Mouse (Mus musculus) cerebral cortex, adult 2 months (tissue): ENCODE measurements around the gene Adamts3.

Source experiments
- WGBS: fragments of 180-500 bp; shearing (Covaris S2); methylation state at CpG from one replicate; pipeline ENCODE4 v1.1.7; 2018; 5-methylcytosine and 5-hydroxymethylcytosine counted together

Adamts3 gene

GRCm38 (mm10) chr5:89883051-89883907, at the start of gene Adamts3:
TSS of gene Adamts3 (minus strand) at chr5:89883334.
- WGBS = 2% methylated on average over 76 of the region's 78 CpGs

DNA sequence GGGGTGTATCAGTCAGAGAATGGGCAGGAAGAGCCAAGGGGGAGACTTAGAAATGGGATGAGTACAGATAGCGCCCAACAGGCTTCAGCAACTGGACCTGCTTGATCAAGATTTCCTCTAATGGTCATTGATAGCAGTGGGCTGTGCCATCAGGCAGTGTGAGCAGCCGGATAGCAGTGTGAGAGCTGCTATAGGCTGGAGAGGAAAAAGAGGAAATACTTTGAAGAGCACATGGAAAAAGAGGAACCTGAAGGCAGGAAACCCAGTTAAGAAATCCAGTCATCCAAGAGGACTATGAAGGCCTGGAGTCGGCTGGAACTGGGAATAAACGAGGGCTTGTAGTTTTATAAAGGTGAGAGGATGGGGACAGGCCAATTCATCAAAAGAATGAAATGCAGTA, 48.4 kb upstream of the Adamts3 start:
- WGBS = 81% methylated on average over 4 of the region's 4 CpGs

DNA sequence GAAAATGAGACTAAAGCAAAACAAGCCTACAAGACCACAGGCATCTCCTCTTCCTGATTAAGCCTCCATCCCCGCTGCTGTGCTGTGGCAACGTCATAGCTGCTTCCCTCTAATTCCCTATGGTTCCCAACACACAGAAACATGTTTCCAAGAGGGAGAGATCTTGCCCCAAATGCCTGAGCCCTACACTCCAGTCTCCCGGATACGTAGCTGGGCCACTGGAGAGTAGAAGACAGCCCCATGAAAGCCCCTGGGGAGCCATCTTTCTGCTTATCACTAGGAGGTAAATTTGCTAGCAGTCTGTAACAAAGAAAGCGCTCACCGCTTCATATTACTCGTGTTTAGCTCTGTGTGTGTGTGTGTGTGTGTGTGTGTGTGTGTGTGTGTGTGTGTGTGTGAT, 28.8 kb upstream of the Adamts3 start:
- 69% methylated on average over 7 of the region's 7 CpGs for WGBS

DNA sequence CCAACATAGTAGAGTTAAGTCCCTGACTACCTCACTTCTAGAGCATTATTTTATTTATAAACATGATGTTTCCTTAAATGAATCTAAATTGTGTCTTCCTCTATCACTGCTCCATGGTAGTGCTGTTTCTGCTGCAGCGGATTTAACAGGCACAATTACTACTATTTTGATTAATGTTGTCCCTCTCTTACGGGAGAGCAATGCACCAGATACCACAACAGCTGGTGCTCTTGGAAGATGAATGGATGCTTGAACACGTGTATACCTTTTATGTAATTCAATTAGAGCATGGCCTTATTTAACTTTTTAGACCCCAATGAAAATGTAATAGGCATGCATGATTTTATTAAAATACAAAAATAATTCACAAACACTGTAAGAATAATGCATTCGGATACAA, 28.4 kb upstream of the Adamts3 start:
- WGBS = 85% methylated on average over 4 of the region's 4 CpGs

DNA sequence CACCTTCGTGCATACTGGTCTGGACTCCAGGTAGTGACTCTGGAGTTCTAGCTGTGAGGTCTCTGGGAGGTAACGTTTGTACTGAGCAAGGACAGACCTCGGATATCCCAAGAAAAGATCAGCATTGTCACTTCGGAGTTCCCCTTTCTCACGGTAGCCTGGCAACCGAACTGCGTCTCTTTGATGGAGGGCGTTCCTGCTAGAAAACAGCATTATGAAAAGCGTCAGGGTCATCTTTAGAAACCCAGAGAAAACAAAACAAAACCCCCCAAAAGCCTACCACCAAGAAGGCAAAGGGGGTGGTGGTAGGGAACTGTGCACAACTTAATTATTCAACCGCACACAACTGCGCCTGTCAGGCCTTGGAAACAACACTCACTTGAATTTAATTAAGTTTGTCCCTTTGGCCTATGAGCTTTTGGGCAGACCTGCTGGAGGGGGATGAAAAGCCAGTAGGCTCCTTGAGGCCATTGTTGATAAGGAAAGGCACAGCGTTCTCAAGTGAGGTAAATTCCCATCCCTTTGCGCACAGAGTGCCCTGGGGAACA, 23.8 kb upstream of the Adamts3 start:
- 53% methylated on average over 13 of the region's 13 CpGs for WGBS

DNA sequence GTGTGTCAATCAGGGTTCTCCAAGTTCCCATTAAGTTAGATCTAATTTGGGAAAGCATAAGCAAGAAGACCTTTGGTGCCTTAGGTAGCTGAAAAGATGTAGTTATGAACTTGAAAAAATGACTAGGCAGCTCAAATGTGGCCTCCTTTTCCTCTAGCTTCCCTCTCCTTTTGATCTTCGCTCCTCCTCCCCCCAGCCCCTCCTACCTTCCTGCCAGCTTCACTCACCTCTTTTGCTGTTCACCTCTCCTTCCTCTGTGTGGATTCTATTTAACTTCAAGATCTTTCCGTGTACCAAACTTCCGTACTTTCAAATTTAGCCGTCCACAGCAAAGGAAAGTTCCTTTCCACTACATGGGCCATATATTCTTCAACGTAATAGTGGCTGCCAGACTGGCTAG, 17.9 kb upstream of the Adamts3 start:
- WGBS = 92% methylated on average over 5 of the region's 5 CpGs

DNA sequence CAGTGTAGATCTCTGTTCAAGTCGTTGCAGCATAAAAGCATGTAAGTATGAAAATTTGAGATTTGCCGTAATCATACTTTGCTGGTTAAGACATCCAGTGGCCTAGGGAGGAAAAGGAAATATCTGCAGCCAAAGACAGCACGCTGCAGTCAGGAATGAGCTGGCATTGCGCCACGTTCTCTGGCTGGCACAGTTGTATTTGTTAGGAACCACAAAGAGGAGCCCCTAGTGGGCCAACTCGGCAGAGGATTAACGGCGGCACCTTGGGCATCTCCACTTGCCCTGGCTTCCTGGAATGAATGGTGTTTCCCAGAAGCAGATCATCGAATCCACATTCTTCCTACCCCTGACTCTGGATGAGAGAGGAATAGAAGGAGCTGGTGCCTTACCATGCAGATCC, 14.4 kb upstream of the Adamts3 start:
- WGBS = 35% methylated on average over 9 of the region's 9 CpGs

GRCm38 (mm10) chr5:89895520-89895919, 12.4 kb upstream of the Adamts3 start:
- WGBS = 81% methylated on average over 7 of the region's 7 CpGs

DNA sequence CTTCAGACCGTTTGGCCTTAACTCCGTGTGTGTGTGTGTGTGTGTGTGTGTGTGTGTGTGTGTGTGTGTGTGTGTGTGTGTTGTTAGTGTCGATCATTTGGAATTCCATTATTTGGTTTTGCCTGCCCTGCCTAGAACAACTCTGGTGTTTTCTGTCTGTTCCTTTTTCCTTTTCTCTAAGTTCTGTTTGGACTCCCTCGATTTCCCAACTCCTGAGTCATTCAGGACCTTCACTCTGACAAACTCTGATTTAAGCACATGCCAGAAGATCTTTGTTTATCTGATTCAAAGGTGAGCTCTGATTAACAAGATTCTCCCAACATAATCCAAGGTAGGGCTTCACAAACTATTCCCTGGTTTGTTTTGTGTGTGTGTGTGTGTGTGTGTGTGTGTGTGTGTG, 1.9 kb upstream of the Adamts3 start:
- WGBS = 55% methylated on average over 4 of the region's 4 CpGs

DNA sequence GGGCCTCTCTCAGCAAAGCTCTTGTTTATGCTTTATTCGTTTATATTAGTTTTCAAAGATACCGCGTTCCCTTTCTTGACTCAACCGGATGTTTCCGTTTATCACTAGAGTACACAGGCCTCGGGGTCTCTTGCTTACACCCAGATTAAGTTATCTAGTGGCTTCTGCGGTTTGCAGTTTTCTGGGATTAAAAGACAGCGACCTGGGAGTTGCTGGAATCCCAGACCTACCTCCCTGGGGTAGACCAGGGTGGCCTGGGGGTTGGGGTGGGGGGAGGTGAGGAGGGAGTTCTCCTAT, 722 bp upstream of the Adamts3 start:
- 20% methylated on average over 8 of the region's 8 CpGs for WGBS

DNA sequence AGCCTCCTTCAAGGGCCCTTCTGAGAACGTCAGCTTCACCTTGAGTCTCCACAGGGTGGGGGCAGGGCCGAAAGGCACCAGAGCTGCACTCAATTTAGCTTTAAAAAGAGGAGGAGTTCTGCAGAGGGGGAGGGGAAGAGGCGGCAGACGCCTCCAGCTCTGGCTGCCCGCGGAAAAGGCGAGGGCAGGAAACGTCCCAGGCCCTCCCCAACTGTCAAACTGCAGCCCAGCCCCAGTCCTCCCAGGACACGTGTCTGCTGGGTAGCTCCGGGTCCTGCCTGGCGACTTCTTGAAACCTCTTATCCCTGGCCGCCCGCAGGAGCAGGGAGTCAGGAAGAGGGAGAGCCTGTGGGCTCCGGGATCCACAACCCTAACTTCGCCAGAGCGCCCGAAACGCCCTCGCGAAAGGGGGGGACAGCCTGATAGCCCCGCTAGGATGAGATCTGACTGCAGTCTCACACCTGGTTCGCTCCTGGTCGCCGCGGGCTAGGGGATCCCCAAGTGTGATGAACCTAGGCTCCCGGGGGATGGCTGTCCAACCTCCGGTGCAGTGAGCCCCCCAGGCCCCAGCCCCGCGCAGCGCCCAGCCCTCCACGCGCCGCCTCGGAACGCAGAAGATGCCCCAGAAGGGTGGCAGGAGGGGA, 921 bp downstream of the Adamts3 start:
- under 1% methylated on average over 35 of the region's 35 CpGs for WGBS

DNA sequence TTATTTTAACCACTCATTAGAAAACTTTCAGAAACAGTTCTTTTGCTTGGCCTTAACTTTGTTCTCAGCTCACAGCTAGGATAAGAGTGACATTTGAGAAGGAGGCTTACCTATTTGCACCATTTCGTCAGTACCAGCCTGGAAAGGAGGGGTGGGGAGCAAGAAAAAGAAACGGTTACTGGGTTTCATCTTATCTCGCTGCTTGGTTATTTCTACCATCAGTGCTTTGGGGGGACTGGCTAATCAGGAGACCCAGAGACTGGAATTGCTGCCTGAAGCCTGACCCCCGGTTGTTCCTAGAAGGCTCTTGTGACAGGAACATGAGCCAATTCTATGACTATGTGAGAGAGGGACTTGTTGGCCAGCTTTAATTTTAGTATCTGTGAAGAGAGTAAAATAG, 1.7 kb downstream of the Adamts3 start:
- 40% methylated on average over 4 of the region's 4 CpGs for WGBS

DNA sequence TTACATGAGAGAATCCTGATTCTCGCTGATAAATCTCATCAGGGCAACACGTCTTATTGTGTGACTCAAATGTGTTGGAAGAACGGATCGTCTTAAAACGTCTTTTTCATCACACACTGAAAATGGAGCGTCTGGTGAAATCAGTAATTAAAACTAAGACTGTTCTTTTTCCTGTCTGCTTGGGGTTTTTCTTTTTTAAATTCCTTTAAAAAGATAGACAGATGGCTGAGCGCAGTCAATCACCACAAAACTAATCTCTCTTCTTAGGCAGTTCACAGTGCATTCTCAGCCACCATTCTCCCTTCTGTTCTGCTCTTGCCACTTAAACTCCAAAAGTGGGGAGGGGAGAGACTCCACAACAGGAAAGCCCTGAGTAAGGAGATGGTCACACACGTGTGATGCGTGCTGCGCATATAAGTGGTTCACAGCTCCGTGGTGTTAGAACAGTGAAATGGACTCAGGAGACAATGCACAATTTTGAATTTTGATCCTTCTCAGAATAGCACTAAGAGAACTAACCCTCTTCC, 4.2 kb downstream of the Adamts3 start:
- WGBS = 46% methylated on average over 11 of the region's 11 CpGs

GRCm38 (mm10) chr5:89872661-89873060, 10.5 kb downstream of the Adamts3 start:
- WGBS = 42% methylated on average over 2 of the region's 2 CpGs

GRCm38 (mm10) chr5:89859603-89860002, 23.5 kb downstream of the Adamts3 start:
- WGBS = 50% methylated on average over 4 of the region's 4 CpGs

GRCm38 (mm10) chr5:89858837-89859236, 24.3 kb downstream of the Adamts3 start:
- 96% methylated on average over 1 of the region's 1 CpGs for WGBS

GRCm38 (mm10) chr5:89846551-89846950, 36.6 kb downstream of the Adamts3 start:
- whole genome bisulfite sequencing = 33% methylated on average over 1 of the region's 1 CpGs

DNA sequence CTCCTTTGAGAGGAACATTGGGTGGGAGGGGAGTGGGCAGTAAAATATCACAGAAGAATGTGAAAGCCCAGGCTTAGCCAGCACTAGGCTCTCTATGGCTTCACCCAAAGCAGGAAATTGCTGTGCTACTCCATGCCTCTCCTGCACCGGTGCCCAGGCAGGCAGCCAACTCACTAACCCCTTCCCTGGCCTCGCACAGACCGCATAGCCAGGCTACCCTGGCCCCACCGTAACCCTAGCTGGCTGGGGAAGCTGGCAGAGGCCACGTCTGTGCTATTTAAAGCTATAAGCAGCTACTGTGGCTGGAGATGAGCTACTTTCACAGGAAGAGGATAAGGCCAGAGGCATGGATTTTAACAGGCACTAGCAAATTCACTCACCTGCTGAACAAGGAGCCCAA, 38.8 kb downstream of the Adamts3 start:
- WGBS = 25% methylated on average over 5 of the region's 5 CpGs

GRCm38 (mm10) chr5:89843478-89843877, 39.7 kb downstream of the Adamts3 start:
- 83% methylated on average over 7 of the region's 7 CpGs for WGBS

- 43% methylated on average over 4 of the region's 4 CpGs for WGBS
Measured at GRCm38 (mm10) chr5:89839627-89840026, 43.5 kb downstream of the Adamts3 start.

GRCm38 (mm10) chr5:89821175-89821574, 62.0 kb downstream of the Adamts3 start:
- whole genome bisulfite sequencing = 86% methylated on average over 1 of the region's 1 CpGs

DNA sequence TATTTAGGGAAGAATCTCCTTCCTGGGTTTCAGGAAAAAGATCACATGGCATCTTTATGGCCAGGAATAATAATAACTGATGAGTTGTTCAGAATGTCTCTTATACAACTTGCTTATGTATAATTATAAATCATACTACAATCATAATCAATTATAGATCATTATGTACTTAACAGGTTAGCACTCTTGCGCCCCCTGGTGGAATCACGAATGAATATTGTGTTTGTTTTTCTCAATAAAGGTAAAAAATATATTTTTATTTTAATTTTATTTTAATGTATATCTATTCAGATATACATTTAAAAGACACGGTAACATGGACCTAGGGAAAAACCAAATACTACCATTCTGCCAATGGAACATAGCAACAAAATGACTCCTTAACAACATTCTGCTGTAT, 63.6 kb downstream of the Adamts3 start:
- WGBS = 28% methylated on average over 3 of the region's 3 CpGs

GRCm38 (mm10) chr5:89816610-89817009, 66.5 kb downstream of the Adamts3 start:
- 80% methylated on average over 6 of the region's 6 CpGs for WGBS
